Mouse (Mus musculus): ENCODE measurements around the gene Otx2. TPM values are rescaled to one million over a fixed set of nuclear protein-coding genes. Genes with fewer than 3 reads are reported as not detected.

Otx2 gene
- polyA plus RNA-seq, 2 experiments = 0.07 TPM; not detected in 1

DNA sequence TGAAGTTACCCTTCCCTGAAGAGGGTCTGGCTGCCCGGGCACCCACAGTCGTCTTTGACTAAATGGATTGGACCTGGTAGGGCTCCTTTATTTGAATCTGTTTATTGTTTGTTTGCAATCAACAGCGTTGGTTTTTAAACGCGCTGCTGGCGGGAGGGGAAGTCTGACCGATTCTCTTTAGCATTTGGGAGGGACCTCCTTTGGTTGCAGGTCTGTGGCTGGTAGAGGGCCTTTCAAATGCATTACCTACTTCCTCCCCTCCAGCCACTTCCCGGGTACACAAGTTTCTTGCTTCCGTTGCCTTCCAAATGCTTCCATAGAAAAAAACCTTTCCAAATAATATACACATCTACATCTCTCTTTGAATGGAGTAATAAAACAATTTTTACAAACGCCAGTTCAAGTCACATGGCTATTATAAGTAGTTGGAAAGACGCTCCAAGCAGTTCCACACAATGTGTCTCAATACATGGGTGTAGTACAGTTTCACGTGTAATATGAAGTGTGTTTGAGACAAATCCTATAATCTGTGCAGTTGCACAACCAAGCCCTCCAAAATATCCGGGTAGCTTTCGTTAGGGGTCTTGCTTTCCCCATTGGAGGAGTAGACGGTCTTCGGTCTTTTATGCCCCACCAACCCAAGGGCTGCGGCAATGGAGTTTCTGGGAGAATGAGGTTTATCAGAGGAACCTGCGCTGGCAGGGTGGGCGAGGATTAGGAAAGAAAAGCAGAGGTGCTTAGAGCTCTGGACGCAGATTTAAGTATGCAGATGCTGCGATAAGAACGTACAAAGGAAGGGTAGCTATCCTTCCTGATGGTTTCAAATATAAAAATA, 19.7 kb downstream of the Otx2 start:
- TF ChIP-seq EP300 (IDR thresholded peaks at IDR 0.05; ENCODE audit: low read depth) (no peak), CTCF (IDR thresholded peaks at IDR 0.05; ENCODE audit: low read depth) (no peak)
- ATAC-seq (ENCODE audit: insufficient read depth) = no peak
- no peak for DNase-seq (ENCODE audit: low read depth in 3 of 3, low spot score in 3 of 3)
- H3K4me3 ChIP-seq (ENCODE audit: insufficient read depth in 1 of 2, low read depth in 2 of 2, low read length in 2 of 2) = no peak overlapping the region
- no peaks in the 10 kb centered on the region for H3K36me3 ChIP-seq (replicated peaks; ENCODE audit: control insufficient read depth, insufficient read depth, low read depth)
- no peak overlapping the region for H3K4me2 ChIP-seq (ENCODE audit: low read depth)
- no peaks in the 10 kb centered on the region for H3K4me1 ChIP-seq (replicated peaks; ENCODE audit: control insufficient read depth in 2 of 2, insufficient read depth in 2 of 2, low read length in 1 of 2)
- H3K27me3 ChIP-seq (ENCODE audit: control insufficient read depth, insufficient read depth, low read length) = peaks cover 72% of the 10 kb centered on the region
- H3K9me3 ChIP-seq (ENCODE audit: control insufficient read depth, low read length) = no peaks in the 10 kb centered on the region
- no peak overlapping the region for H3K27ac ChIP-seq
- WGBS (ENCODE audit: insufficient replicate concordance) = 7% methylated on average over 22 of the region's 22 CpGs
- H3K9ac ChIP-seq (replicated peaks) = no peak overlapping the region

DNA sequence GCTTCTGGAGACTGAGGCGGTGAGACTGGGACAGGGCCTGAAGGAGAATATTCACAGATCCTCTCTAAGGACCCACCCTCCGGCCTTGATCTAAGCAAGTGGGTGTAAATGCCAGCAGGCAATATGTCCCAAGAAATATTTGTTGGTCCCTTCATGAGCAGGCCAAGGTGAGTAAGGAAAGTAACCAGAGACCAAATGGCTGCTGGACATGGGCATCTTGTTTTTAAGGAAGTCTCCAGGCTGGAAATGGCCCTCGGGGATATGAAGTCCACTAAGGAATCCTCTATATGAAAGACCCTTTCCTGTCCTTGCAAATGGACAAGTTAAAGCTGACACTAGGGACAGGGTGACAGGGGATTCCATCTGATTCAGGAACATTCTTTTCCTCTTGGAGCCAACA, 20.5 kb downstream of the Otx2 start:
- H3K4me3 ChIP-seq (ENCODE audit: insufficient read depth in 1 of 2, low read depth in 2 of 2, low read length in 2 of 2) = no peak overlapping the region
- no peak overlapping the region for H3K27ac ChIP-seq
- ATAC-seq (ENCODE audit: insufficient read depth) (no peak), DNase-seq (ENCODE audit: low read depth in 3 of 3, low spot score in 3 of 3) (no peak)
- H3K4me1 ChIP-seq (replicated peaks; ENCODE audit: control insufficient read depth in 2 of 2, insufficient read depth in 2 of 2, low read length in 1 of 2) = no peaks in the 10 kb centered on the region
- no peak for TF ChIP-seq CTCF (IDR thresholded peaks at IDR 0.05; ENCODE audit: low read depth)
- no peak for TF ChIP-seq EP300 (IDR thresholded peaks at IDR 0.05; ENCODE audit: low read depth)
- H3K9ac ChIP-seq (replicated peaks) = no peak overlapping the region
- H3K27me3 ChIP-seq (ENCODE audit: control insufficient read depth, insufficient read depth, low read length) = peaks cover 68% of the 10 kb centered on the region
- WGBS (ENCODE audit: insufficient replicate concordance) = 66% methylated on average over 3 of the region's 3 CpGs
- no peaks in the 10 kb centered on the region for H3K9me3 ChIP-seq (ENCODE audit: control insufficient read depth, low read length)
- H3K36me3 ChIP-seq (replicated peaks; ENCODE audit: control insufficient read depth, insufficient read depth, low read depth) = no peaks in the 10 kb centered on the region
- no peak overlapping the region for H3K4me2 ChIP-seq (ENCODE audit: low read depth)

DNA sequence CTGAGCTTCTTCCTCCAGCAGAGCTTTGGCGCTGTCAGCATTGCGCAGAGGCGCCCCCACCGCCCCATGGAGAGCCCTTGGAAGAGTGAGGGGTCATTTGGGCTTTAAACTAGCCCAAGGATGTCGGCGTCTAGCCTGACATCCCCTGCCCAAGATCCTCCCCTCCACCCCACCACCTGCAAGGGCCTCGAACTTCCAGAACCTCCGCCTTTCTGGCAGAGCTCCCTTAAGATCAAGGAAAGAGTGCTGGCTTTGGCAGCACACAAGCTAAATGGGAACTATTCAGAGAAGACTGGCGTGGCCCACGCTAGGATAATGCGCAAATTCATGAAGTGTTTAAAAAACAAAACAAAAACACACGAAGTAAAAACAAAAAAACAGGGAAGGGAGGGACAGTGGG, 21.4 kb downstream of the Otx2 start:
- TF ChIP-seq CTCF (IDR thresholded peaks at IDR 0.05; ENCODE audit: low read depth) (no peak), EP300 (IDR thresholded peaks at IDR 0.05; ENCODE audit: low read depth) (no peak)
- Histone ChIP-seq H3K27me3 (ENCODE audit: control insufficient read depth, insufficient read depth, low read length) (peaks cover 59% of the 10 kb centered on the region), H3K4me2 (ENCODE audit: low read depth) (no peak overlapping the region), H3K9ac (replicated peaks) (no peak overlapping the region), H3K4me1 (replicated peaks; ENCODE audit: control insufficient read depth in 2 of 2, insufficient read depth in 2 of 2, low read length in 1 of 2) (no peaks in the 10 kb centered on the region), H3K9me3 (ENCODE audit: control insufficient read depth, low read length) (no peaks in the 10 kb centered on the region), H3K36me3 (replicated peaks; ENCODE audit: control insufficient read depth, insufficient read depth, low read depth) (no peaks in the 10 kb centered on the region), H3K27ac (no peak overlapping the region), H3K4me3 (ENCODE audit: insufficient read depth in 1 of 2, low read depth in 2 of 2, low read length in 2 of 2) (no peak overlapping the region)
- no peak for ATAC-seq (ENCODE audit: insufficient read depth)
- no peak for DNase-seq (ENCODE audit: low read depth in 3 of 3, low spot score in 3 of 3)
- WGBS (ENCODE audit: insufficient replicate concordance) = 28% methylated on average over 12 of the region's 12 CpGs

DNA sequence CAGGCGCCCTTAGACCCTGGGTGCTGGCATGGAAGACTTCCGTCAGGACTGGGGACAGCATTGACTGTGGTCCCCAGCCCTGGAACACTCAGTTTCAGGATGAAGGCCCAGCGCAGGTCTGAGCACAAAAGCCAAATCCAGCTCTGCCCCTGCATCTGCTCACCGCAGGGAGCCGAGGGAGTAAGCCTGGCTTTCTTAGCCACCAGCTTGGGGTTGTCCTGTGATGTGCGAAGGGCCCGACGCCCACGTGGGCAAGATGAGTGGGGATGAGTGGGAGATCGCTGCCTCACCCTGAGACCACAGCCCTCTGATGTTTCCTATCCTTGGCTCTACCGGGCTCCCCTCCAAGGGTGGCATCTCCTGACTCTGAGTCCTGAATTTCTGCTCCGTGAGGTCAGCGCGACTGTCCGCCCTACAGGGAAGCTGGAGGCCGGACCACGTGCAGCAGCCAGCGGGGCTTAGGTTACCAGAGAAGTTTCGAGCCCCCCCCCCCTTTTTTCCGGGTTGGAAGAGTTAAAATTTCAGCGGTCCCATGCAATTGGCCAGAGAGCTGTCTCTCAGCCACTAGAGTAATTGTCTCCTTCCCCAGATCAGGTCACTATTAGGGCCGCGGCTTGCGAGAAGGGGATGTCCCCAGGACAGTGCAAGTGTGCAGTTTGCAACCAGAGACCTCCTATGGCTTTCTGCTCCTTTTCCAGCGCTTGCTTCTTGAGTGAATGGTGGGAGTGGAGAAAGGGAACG, 22.0 kb downstream of the Otx2 start:
- H3K9me3 ChIP-seq (ENCODE audit: control insufficient read depth, low read length) = no peaks in the 10 kb centered on the region
- H3K4me1 ChIP-seq (replicated peaks; ENCODE audit: control insufficient read depth in 2 of 2, insufficient read depth in 2 of 2, low read length in 1 of 2) = no peaks in the 10 kb centered on the region
- no peaks in the 10 kb centered on the region for H3K36me3 ChIP-seq (replicated peaks; ENCODE audit: control insufficient read depth, insufficient read depth, low read depth)
- no peak overlapping the region for H3K4me2 ChIP-seq (ENCODE audit: low read depth)
- no peak overlapping the region for H3K9ac ChIP-seq (replicated peaks)
- DNase-seq (ENCODE audit: low read depth in 3 of 3, low spot score in 3 of 3) = no peak
- TF ChIP-seq EP300 (IDR thresholded peaks at IDR 0.05; ENCODE audit: low read depth) (no peak), CTCF (IDR thresholded peaks at IDR 0.05; ENCODE audit: low read depth) (no peak)
- no peak overlapping the region for H3K4me3 ChIP-seq (ENCODE audit: insufficient read depth in 1 of 2, low read depth in 2 of 2, low read length in 2 of 2)
- peaks cover 55% of the 10 kb centered on the region for H3K27me3 ChIP-seq (ENCODE audit: control insufficient read depth, insufficient read depth, low read length)
- ATAC-seq (ENCODE audit: insufficient read depth) = no peak
- no peak overlapping the region for H3K27ac ChIP-seq
- WGBS (ENCODE audit: insufficient replicate concordance) = 7% methylated on average over 26 of the region's 26 CpGs

Measured in liver, embryonic 14.5 days (tissue).